Mouse (Mus musculus): ENCODE measurements around the gene Pate3. TPM values are rescaled to one million over a fixed set of nuclear protein-coding genes. Genes with fewer than 3 reads are reported as not detected.
"Not testable (repeated sequence)": the region's sequence is repeated elsewhere in the genome, so short reads cannot be mapped to it uniquely, and the experiment has no call there.

The Pate3 gene
- polyA plus RNA-seq (2012; ENCODE audit: insufficient read depth, low replicate concordance): not detected in 2 replicates

DNA sequence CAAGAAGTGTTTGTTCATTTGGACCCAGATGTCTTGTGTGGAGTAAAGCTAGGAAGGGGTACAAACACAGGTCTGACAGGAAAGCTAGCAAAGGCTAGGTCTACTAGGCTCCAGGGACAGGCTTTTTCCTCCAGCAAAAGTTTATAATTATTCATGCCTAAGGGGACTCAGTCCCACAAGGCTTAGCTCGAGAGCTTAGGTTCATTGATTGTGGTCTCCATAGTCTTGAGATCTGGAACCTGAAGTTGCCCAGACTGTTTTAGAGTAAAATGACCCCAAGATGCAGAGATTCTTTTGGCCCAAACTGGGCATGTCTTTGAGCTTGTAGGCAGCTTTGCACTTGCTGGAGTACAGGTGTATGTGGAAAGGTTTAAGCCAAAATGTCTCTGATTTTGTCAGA is at the start of gene Pate3:
Gene Pate3 (minus strand): TSS at position 101 of the 400 bp plus-strand sequence.
- TF ChIP-seq GATA1 (IDR thresholded peaks at IDR 0.05; ENCODE audit: borderline replicate concordance, low read length): no peak
- TF ChIP-seq FLI1 (IDR thresholded peaks at IDR 0.05; ENCODE audit: low read length): no peak
- Histone ChIP-seq H3K4me3 (replicated peaks) (no peak within 1 kb of the TSS), H3K9me3 (peaks cover 6% of the 10 kb centered on the region; the same call in 1 of the 2 replicates), H3K36me3 (replicated peaks; ENCODE audit: low read length) (no peaks in the 10 kb centered on the region), H3K4me1 (no peaks in the 10 kb centered on the region), H3K27me3 (replicated peaks) (no peaks in the 10 kb centered on the region)

- Histone ChIP-seq H3K27me3 (replicated peaks) (no peaks in the 10 kb centered on the region), H3K4me1 (no peaks in the 10 kb centered on the region), H3K36me3 (replicated peaks; ENCODE audit: low read length) (no peaks in the 10 kb centered on the region), H3K9me3 (no peaks in the 10 kb centered on the region), H3K4me3 (replicated peaks) (no peak overlapping the region)
- no peak for TF ChIP-seq GATA1 (IDR thresholded peaks at IDR 0.05; ENCODE audit: borderline replicate concordance, low read length)
- no peak for TF ChIP-seq FLI1 (IDR thresholded peaks at IDR 0.05; ENCODE audit: low read length)
Measured at GRCm38 (mm10) chr9:35691924-35692323, 43.9 kb upstream of the Pate3 start.

DNA sequence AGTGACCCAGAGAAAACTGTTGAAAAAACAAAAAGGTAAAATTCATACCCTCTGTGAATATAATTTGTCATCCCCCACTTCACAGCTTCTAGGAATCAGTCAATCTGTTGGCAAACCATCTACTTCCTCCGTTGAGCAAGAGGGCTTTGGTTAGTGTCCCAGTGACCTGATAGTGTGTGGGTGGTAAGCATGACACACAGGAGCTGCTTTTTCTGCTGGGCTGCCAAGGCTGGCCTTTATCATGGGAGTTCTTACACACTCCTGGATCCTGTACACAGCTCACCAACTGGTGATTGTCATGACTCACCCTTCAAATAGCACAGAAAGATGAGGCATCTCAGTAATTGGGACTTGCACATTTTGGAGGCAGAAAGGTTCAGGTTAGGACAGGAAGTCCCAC is 39.0 kb upstream of the Pate3 start, which contains the start of gene Pate1:
Gene Pate1 (minus strand): TSS at position 378 of the 400 bp plus-strand sequence.
- TF ChIP-seq GATA1 (IDR thresholded peaks at IDR 0.05; ENCODE audit: borderline replicate concordance, low read length) (no peak), FLI1 (IDR thresholded peaks at IDR 0.05; ENCODE audit: low read length) (no peak)
- no peaks in the 10 kb centered on the region for H3K27me3 ChIP-seq (replicated peaks)
- no peaks in the 10 kb centered on the region for H3K4me1 ChIP-seq
- H3K4me3 ChIP-seq (replicated peaks): no peak within 1 kb of the TSS
- H3K9me3 ChIP-seq: no peaks in the 10 kb centered on the region
- no peaks in the 10 kb centered on the region for H3K36me3 ChIP-seq (replicated peaks; ENCODE audit: low read length)

- Histone ChIP-seq H3K4me1 (no peaks in the 10 kb centered on the region), H3K4me3 (replicated peaks) (no peak overlapping the region), H3K27me3 (replicated peaks) (no peaks in the 10 kb centered on the region), H3K36me3 (replicated peaks; ENCODE audit: low read length) (no peaks in the 10 kb centered on the region), H3K9me3 (no peaks in the 10 kb centered on the region)
- TF ChIP-seq FLI1 (IDR thresholded peaks at IDR 0.05; ENCODE audit: low read length): no peak
- TF ChIP-seq GATA1 (IDR thresholded peaks at IDR 0.05; ENCODE audit: borderline replicate concordance, low read length): no peak
Measured at GRCm38 (mm10) chr9:35673557-35673956, 25.6 kb upstream of the Pate3 start.

GRCm38 (mm10) chr9:35632981-35633380 is 15.0 kb downstream of the Pate3 start:
- Histone ChIP-seq H3K4me1 (no peaks in the 10 kb centered on the region), H3K4me3 (replicated peaks) (no peak overlapping the region), H3K36me3 (replicated peaks; ENCODE audit: low read length) (no peaks in the 10 kb centered on the region), H3K9me3 (no peaks in the 10 kb centered on the region), H3K27me3 (replicated peaks) (no peaks in the 10 kb centered on the region)
- TF ChIP-seq GATA1 (IDR thresholded peaks at IDR 0.05; ENCODE audit: borderline replicate concordance, low read length): no peak
- no peak for TF ChIP-seq FLI1 (IDR thresholded peaks at IDR 0.05; ENCODE audit: low read length)

DNA sequence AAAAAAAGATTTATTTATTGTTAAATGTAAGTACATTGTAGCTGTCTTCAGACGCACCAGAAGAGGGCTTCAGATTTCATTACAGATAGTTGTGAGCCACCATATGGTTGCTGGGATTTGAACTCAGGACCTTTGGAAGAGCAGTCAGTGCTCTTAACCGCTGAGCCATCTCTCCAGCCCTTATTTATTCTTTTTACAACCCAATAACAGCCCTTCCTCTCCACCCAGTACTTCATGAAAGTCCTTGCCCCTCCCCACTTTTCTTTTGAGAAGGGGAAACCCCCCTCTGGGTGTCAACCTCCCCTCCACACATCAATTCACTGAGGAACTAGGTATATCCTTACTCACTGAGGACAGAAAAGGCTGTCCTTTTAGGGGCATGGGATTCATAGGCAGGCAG is 31.2 kb downstream of the Pate3 start:
- peaks cover 11% of the 10 kb centered on the region; the same call in 1 of the 2 replicates for H3K4me1 ChIP-seq
- H3K9me3 ChIP-seq; H3K36me3 ChIP-seq (replicated peaks; ENCODE audit: low read length); H3K4me3 ChIP-seq (replicated peaks); H3K27me3 ChIP-seq (replicated peaks): not testable (repeated sequence)

DNA sequence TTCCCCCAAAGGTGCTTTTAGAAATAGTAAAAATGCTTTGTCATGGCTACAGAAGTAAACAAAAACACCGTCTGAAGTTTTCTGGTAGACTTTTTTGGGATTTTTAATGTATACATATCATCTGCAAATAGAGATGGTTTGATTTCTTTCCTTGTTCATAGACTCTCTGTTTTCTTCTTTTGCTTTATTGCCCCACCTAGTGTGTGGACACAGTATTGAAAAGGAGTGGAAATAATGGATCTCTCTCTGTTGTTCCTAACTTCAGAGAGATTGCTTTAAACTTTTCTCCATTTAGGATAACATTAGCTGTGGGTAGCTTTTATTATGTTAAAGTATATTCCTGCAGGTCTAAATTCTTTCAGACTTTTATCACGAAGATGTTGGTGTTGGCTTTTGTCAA is 34.0 kb downstream of the Pate3 start:
- TF ChIP-seq GATA1 (IDR thresholded peaks at IDR 0.05; ENCODE audit: borderline replicate concordance, low read length) (no peak), FLI1 (IDR thresholded peaks at IDR 0.05; ENCODE audit: low read length) (no peak)
- Histone ChIP-seq H3K4me3 (replicated peaks) (no peak overlapping the region), H3K4me1 (peaks cover 13% of the 10 kb centered on the region; the same call in 1 of the 2 replicates), H3K27me3 (replicated peaks) (no peaks in the 10 kb centered on the region), H3K9me3 (no peaks in the 10 kb centered on the region), H3K36me3 (replicated peaks; ENCODE audit: low read length) (no peaks in the 10 kb centered on the region)

DNA sequence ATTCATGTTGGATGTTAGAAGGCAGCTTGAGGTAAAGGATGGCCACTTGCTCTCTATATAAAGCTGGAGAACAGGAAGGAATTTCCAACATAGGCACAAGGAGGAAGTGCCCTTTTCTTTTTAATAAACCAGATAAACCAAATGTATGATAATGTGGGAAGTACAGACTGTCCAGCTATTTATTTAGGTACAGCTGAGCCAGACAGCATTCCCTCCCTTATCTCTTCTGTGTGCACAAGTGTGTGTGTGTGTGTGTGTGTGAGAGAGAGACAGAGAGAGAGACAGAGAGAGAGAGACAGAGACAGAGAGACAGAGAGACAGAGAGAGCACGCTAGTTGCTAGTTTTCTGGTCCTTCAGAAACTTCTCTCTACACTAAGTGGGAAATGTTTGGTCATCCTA is 36.2 kb downstream of the Pate3 start, which contains the start of gene Pate4:
Gene Pate4 (minus strand): TSS at position 101 of the 400 bp plus-strand sequence.
- no peaks in the 10 kb centered on the region for H3K36me3 ChIP-seq (replicated peaks; ENCODE audit: low read length)
- no peak within 1 kb of the TSS for H3K4me3 ChIP-seq (replicated peaks)
- TF ChIP-seq FLI1 (IDR thresholded peaks at IDR 0.05; ENCODE audit: low read length) (no peak), GATA1 (IDR thresholded peaks at IDR 0.05; ENCODE audit: borderline replicate concordance, low read length) (no peak)
- no peaks in the 10 kb centered on the region for H3K27me3 ChIP-seq (replicated peaks)
- H3K9me3 ChIP-seq: no peaks in the 10 kb centered on the region
- H3K4me1 ChIP-seq: peaks cover 13% of the 10 kb centered on the region; the same call in 1 of the 2 replicates

- H3K9me3 ChIP-seq: no peaks in the 10 kb centered on the region; the same call in 1 of the 2 replicates
- no peaks in the 10 kb centered on the region for H3K36me3 ChIP-seq (replicated peaks; ENCODE audit: low read length)
- H3K27me3 ChIP-seq (replicated peaks): no peaks in the 10 kb centered on the region
- peaks cover 12% of the 10 kb centered on the region; the same call in 1 of the 2 replicates for H3K4me1 ChIP-seq
- TF ChIP-seq FLI1 (IDR thresholded peaks at IDR 0.05; ENCODE audit: low read length): no peak
- TF ChIP-seq GATA1 (IDR thresholded peaks at IDR 0.05; ENCODE audit: borderline replicate concordance, low read length): no peak
- no peak overlapping the region for H3K4me3 ChIP-seq (replicated peaks)
Measured at GRCm38 (mm10) chr9:35607647-35608405, 40.2 kb downstream of the Pate3 start.

Other genes starting within 250 kb of the Pate3 start
- not detected in 2 replicates for gene Cdon, start 227.1 kb downstream of the Pate3 start, polyA plus RNA-seq (2012; ENCODE audit: insufficient read depth, low replicate concordance)
- gene Gm1113, start 129.9 kb downstream of the Pate3 start, polyA plus RNA-seq (2012; ENCODE audit: insufficient read depth, low replicate concordance): not detected in 2 replicates
- gene Ddx25, start 89.7 kb downstream of the Pate3 start, polyA plus RNA-seq (2012; ENCODE audit: insufficient read depth, low replicate concordance): not detected in 2 replicates
- 1.0 TPM in 1 of 2 replicates, not detected in the other for gene Pus3, start 89.6 kb downstream of the Pate3 start, polyA plus RNA-seq (2012; ENCODE audit: insufficient read depth, low replicate concordance)
- not detected in 2 replicates for gene Pate2, start 77.9 kb downstream of the Pate3 start, polyA plus RNA-seq (2012; ENCODE audit: insufficient read depth, low replicate concordance)
- 2.1 TPM in 1 of 2 replicates, not detected in the other for gene Hyls1, start 77.8 kb downstream of the Pate3 start, polyA plus RNA-seq (2012; ENCODE audit: insufficient read depth, low replicate concordance)
- gene Pate4, start 36.3 kb downstream of the Pate3 start, polyA plus RNA-seq (2012; ENCODE audit: insufficient read depth, low replicate concordance): not detected in 2 replicates
- gene Pate1, start 39.2 kb upstream of the Pate3 start, polyA plus RNA-seq (2012; ENCODE audit: insufficient read depth, low replicate concordance): 0.19 TPM in 1 of 2 replicates, not detected in the other
- gene Gm17677, start 92.8 kb upstream of the Pate3 start, polyA plus RNA-seq (2012; ENCODE audit: insufficient read depth, low replicate concordance): not detected in 2 replicates
- gene Gm17727, start 129.9 kb upstream of the Pate3 start, polyA plus RNA-seq (2012; ENCODE audit: insufficient read depth, low replicate concordance): not detected in 2 replicates
- gene Gm27235, start 141.9 kb upstream of the Pate3 start, polyA plus RNA-seq (2012; ENCODE audit: insufficient read depth, low replicate concordance): not detected in 2 replicates
- gene D730048I06Rik, start 141.9 kb upstream of the Pate3 start, polyA plus RNA-seq (2012; ENCODE audit: insufficient read depth, low replicate concordance): not detected in 2 replicates
- not detected in 2 replicates for gene 9230110F15Rik, start 195.9 kb upstream of the Pate3 start, polyA plus RNA-seq (2012; ENCODE audit: insufficient read depth, low replicate concordance)

Data from megakaryocyte, embryonic 14.5 days (primary cell).